Mouse (Mus musculus) CH12.LX (cell line): ENCODE measurements at regions not wholly inside any gene's neighbourhood (a gene's known extent, or its start where the extent isn't known, plus 50 kb on each side); places are given as distances from the start of the nearest gene placed in this dataset.

Experiments
- BHLHE40 ChIP-seq: IDR thresholded peaks from 2 replicates; pipeline ENCODE4 v1.6.1; 2011; ENCODE audit warnings: mild to moderate bottlenecking, low read depth, low read length, improper control_type of control experiment
- CHD1 ChIP-seq: IDR thresholded peaks from 2 replicates; pipeline ENCODE4 v1.6.1; 2012; ENCODE audit warnings: low read depth, low read length, improper control_type of control experiment, inconsistent platforms
- CTCF ChIP-seq, 2 experiments: IDR thresholded peaks in 1 of 2; conservative IDR thresholded peaks in 1 of 2; 2 replicates each; pipeline ENCODE4 v1.5.1; 2011 to 2012; ENCODE audit warnings: low read depth in 2 of 2, low read length in 2 of 2, improper control_type of control experiment in 1 of 2, inconsistent platforms in 1 of 2, mild to moderate bottlenecking in 1 of 2, moderate library complexity in 1 of 2
- EP300 ChIP-seq: IDR thresholded peaks from 2 replicates; pipeline ENCODE4 v1.6.1; 2011; ENCODE audit warnings: low read length, improper control_type of control experiment
- JUND ChIP-seq: conservative IDR thresholded peaks from 2 replicates; pipeline ENCODE4 v1.6.1; 2011; ENCODE audit warnings: low read depth, low read length, improper control_type of control experiment
- KAT2A ChIP-seq: IDR thresholded peaks from 2 replicates; pipeline ENCODE4 v1.6.1; 2012; ENCODE audit warnings: low read length, improper control_type of control experiment, inconsistent platforms; ENCODE audit not compliant: insufficient replicate concordance
- MYC ChIP-seq: IDR thresholded peaks from 2 replicates; pipeline ENCODE4 v1.6.1; 2011; ENCODE audit warnings: low read depth, mild to moderate bottlenecking, improper control_type of control experiment, low read length
- NRF1 ChIP-seq: IDR thresholded peaks from 2 replicates; pipeline ENCODE4 v1.6.1; 2014; ENCODE audit warnings: low read depth, mild to moderate bottlenecking, inconsistent platforms, low read length, improper control_type of control experiment, moderate library complexity
- POLR2A ChIP-seq: IDR thresholded peaks from 2 replicates; pipeline ENCODE4 v1.6.1; 2011; ENCODE audit warnings: low read depth, mild to moderate bottlenecking, improper control_type of control experiment, low read length
- RCOR1 ChIP-seq: conservative IDR thresholded peaks from 2 replicates; pipeline ENCODE4 v1.6.1; 2012; ENCODE audit warnings: low read depth, mild to moderate bottlenecking, inconsistent platforms, low read length, improper control_type of control experiment
- SMC3 ChIP-seq: IDR thresholded peaks from 2 replicates; pipeline ENCODE4 v1.6.1; 2011; ENCODE audit warnings: low read depth, low read length, improper control_type of control experiment
- USF1 ChIP-seq: IDR thresholded peaks from 2 replicates; pipeline ENCODE4 v1.6.1; 2014; ENCODE audit warnings: low read depth, mild to moderate bottlenecking, inconsistent platforms, low read length, improper control_type of control experiment

DNA sequence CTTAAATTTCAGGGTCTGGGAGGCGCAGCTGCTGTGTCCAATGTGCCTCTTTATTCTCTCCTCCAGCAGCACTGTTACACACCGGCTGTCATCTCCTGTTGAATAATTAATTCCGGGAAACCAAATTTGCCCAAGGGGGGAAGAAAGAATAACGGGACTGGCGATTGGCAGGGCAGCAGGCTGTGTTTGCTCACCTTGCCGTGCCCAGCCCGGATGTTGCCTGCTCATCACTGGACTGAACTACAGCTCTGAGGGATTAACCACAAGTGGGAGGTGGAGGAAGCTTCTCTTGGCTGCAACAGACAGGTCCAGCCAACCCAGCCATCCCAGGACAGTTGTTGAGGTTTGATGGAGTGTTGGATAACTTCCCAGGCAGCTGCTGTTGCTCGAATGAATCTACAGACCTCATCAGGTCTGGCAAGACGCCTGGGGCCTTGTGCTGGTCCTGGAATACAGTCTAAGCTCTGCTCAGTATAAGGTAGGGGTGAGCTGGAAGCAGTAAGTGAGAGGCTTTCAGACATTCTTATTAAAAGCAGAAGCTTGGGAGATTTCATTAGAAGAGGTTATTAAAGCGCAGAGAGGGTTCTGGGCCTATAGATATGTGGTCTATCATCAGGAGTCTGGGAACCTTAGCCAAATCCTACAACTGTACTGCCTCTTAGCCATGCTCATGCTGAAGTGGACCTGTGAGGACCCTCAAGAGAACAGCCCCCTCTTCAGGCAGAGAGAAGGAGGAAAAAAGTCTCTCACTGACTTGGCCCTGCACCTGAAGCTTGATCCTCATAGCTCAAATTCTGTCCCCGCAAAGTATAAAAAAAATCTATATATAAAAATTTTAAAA lies 291.8 kb downstream of the Il20rb start:
- TF ChIP-seq CTCF (conservative IDR thresholded peaks at IDR 0.05 in 1 of 2, IDR thresholded peaks at IDR 0.05 in 1 of 2; ENCODE audit: low read depth in 2 of 2, low read length in 2 of 2) (no peak), POLR2A (no peak), USF1 (no peak), NRF1 (no peak), RCOR1 (no peak), SMC3 (no peak), CHD1 (no peak), JUND (no peak), MYC (no peak), BHLHE40 (no peak), KAT2A (no peak), EP300 (no peak)
